Mouse (Mus musculus) MEL (cell line): ENCODE data around the gene Gbp8. TPM values are rescaled to one million over a fixed set of nuclear protein-coding genes. Genes with fewer than 3 reads are reported as not detected.
"Not testable (repeated sequence)": the region's sequence is repeated elsewhere in the genome, so short reads cannot be mapped to it uniquely, and the experiment has no call there.

Source experiments
- DNase-seq: peaks from one replicate; pipeline ENCODE4 v3.0.0; 2011; ENCODE audit warnings: low read depth, low spot score
- H3K27ac ChIP-seq: 2 replicates; pipeline ENCODE4 v1.5.1; 2012; ENCODE audit warnings: low read depth, mild to moderate bottlenecking, control low read depth, low read length, moderate library complexity; ENCODE audit not compliant: control insufficient read depth
- H3K27me3 ChIP-seq, 2 experiments: fragments of 150-350 bp in 1 of 2; sonication (generic) in 1 of 2; 2 replicates each; pipeline ENCODE4 v1.6.1; 2012; ENCODE audit warnings: low read length in 2 of 2, mild to moderate bottlenecking in 2 of 2, improper control_type of control experiment in 1 of 2, moderate library complexity in 1 of 2; ENCODE audit not compliant: insufficient read depth in 2 of 2, control insufficient read depth in 1 of 2
- H3K36me3 ChIP-seq, 2 experiments: 2 replicates each; pipeline ENCODE4 v1.6.1; 2012 to 2014; ENCODE audit warnings: low read length in 2 of 2, improper control_type of control experiment in 1 of 2, inconsistent platforms in 1 of 2, mild to moderate bottlenecking in 1 of 2; ENCODE audit not compliant: insufficient read depth in 2 of 2, control insufficient read depth in 1 of 2
- H3K4me1 ChIP-seq, 2 experiments: fragments of 150-350 bp in 1 of 2; sonication (generic) in 1 of 2; 2 replicates each; pipeline ENCODE4 v1.6.1; 2012; ENCODE audit warnings: low read length in 2 of 2, improper control_type of control experiment in 1 of 2, mild to moderate bottlenecking in 1 of 2; ENCODE audit not compliant: insufficient read depth in 2 of 2, control insufficient read depth in 1 of 2
- H3K4me3 ChIP-seq, 2 experiments: fragments of 150-350 bp in 1 of 2; sonication (generic) in 1 of 2; 2 replicates each; pipeline ENCODE4 v1.5.1; 2012; ENCODE audit warnings: low read depth in 2 of 2, low read length in 2 of 2, mild to moderate bottlenecking in 2 of 2, moderate library complexity in 2 of 2, control low read depth in 1 of 2, improper control_type of control experiment in 1 of 2; ENCODE audit not compliant: control insufficient read depth in 1 of 2, insufficient read depth in 1 of 2
- H3K79me2 ChIP-seq: 2 replicates; pipeline ENCODE4 v1.6.1; 2012; ENCODE audit warnings: mild to moderate bottlenecking, low read length, moderate library complexity; ENCODE audit not compliant: control insufficient read depth, poor library complexity, insufficient read depth
- H3K9ac ChIP-seq: 2 replicates; pipeline ENCODE4 v1.6.1; 2012; ENCODE audit warnings: low read depth, mild to moderate bottlenecking, control low read depth, low read length, moderate library complexity; ENCODE audit not compliant: control insufficient read depth, poor library complexity, severe bottlenecking
- H3K9me3 ChIP-seq: fragments of 150-350 bp; sonication (generic); replicated peaks from 2 replicates; pipeline ENCODE4 v1.6.1; 2012; ENCODE audit warnings: mild to moderate bottlenecking, low read length, improper control_type of control experiment, moderate library complexity; ENCODE audit not compliant: insufficient read depth
- BHLHE40 ChIP-seq: IDR thresholded peaks from 2 replicates; pipeline ENCODE4 v1.6.1; 2012; ENCODE audit warnings: low read depth, mild to moderate bottlenecking, inconsistent platforms, low read length, improper control_type of control experiment, borderline replicate concordance
- CHD1 ChIP-seq: IDR thresholded peaks from 2 replicates; pipeline ENCODE4 v1.6.1; 2012; ENCODE audit warnings: low read depth, mild to moderate bottlenecking, inconsistent platforms, low read length, improper control_type of control experiment
- CHD2 ChIP-seq: IDR thresholded peaks from 2 replicates; pipeline ENCODE4 v1.6.1; 2011; ENCODE audit warnings: low read length, improper control_type of control experiment
- ELF1 ChIP-seq: IDR thresholded peaks from 2 replicates; pipeline ENCODE4 v1.6.1; 2014; ENCODE audit warnings: low read depth, mild to moderate bottlenecking, inconsistent platforms, low read length, improper control_type of control experiment, moderate library complexity
- ETS1 ChIP-seq: IDR thresholded peaks from 2 replicates; pipeline ENCODE4 v1.6.1; 2012; ENCODE audit warnings: low read depth, mild to moderate bottlenecking, inconsistent platforms, low read length, improper control_type of control experiment, moderate library complexity
- MAX ChIP-seq: IDR thresholded peaks from 2 replicates; pipeline ENCODE4 v1.6.1; 2011; ENCODE audit warnings: low read length, improper control_type of control experiment
- MEF2A ChIP-seq: IDR thresholded peaks from 2 replicates; pipeline ENCODE4 v1.6.1; 2014; ENCODE audit warnings: low read depth, mild to moderate bottlenecking, inconsistent platforms, low read length, improper control_type of control experiment; ENCODE audit not compliant: poor library complexity, insufficient replicate concordance, severe bottlenecking; ENCODE audit errors: extremely low read depth
- MXI1 ChIP-seq: IDR thresholded peaks from 2 replicates; pipeline ENCODE4 v1.6.1; 2011; ENCODE audit warnings: mild to moderate bottlenecking, low read depth, low read length, improper control_type of control experiment
- NRF1 ChIP-seq: IDR thresholded peaks from 2 replicates; pipeline ENCODE4 v1.6.1; 2014; ENCODE audit warnings: low read depth, mild to moderate bottlenecking, inconsistent platforms, low read length, improper control_type of control experiment, moderate library complexity; ENCODE audit not compliant: poor library complexity, insufficient read depth, severe bottlenecking
- POLR2A ChIP-seq, 2 experiments: IDR thresholded peaks; 2 replicates each; pipeline ENCODE4 v1.6.1; 2011 to 2012; ENCODE audit warnings: low read length in 2 of 2, mild to moderate bottlenecking in 2 of 2, control low read depth in 1 of 2, improper control_type of control experiment in 1 of 2, low read depth in 1 of 2, moderate library complexity in 1 of 2; ENCODE audit not compliant: control insufficient read depth in 1 of 2, insufficient read depth in 1 of 2, poor library complexity in 1 of 2
- POLR2AphosphoS2 ChIP-seq: IDR thresholded peaks from 2 replicates; pipeline ENCODE4 v1.6.1; 2011; ENCODE audit warnings: low read length, improper control_type of control experiment
- RAD21 ChIP-seq: IDR thresholded peaks from 2 replicates; pipeline ENCODE4 v1.6.1; 2011; ENCODE audit warnings: mild to moderate bottlenecking, low read depth, low read length, improper control_type of control experiment
- RCOR1 ChIP-seq: IDR thresholded peaks from 2 replicates; pipeline ENCODE4 v1.6.1; 2012; ENCODE audit warnings: low read depth, mild to moderate bottlenecking, inconsistent platforms, low read length, improper control_type of control experiment
- TCF12 ChIP-seq: IDR thresholded peaks from 2 replicates; pipeline ENCODE4 v1.6.1; 2014; ENCODE audit warnings: low read depth, mild to moderate bottlenecking, inconsistent platforms, low read length, improper control_type of control experiment, moderate library complexity
- USF2 ChIP-seq, 2 experiments: IDR thresholded peaks; 2 replicates each; pipeline ENCODE4 v1.6.1; 2011 to 2012; ENCODE audit warnings: improper control_type of control experiment in 2 of 2, low read length in 2 of 2, borderline replicate concordance in 1 of 2, inconsistent platforms in 1 of 2, low read depth in 1 of 2, mild to moderate bottlenecking in 1 of 2; ENCODE audit not compliant: insufficient read depth in 1 of 2
- ZKSCAN1 ChIP-seq: IDR thresholded peaks from 2 replicates; pipeline ENCODE4 v1.6.1; 2012; ENCODE audit warnings: low read depth, mild to moderate bottlenecking, inconsistent platforms, low read length, improper control_type of control experiment, moderate library complexity
- ZMIZ1 ChIP-seq: IDR thresholded peaks from 2 replicates; pipeline ENCODE4 v1.6.1; 2012; ENCODE audit warnings: low read depth, mild to moderate bottlenecking, inconsistent platforms, low read length, improper control_type of control experiment, moderate library complexity
- ZNF384 ChIP-seq: IDR thresholded peaks from 2 replicates; pipeline ENCODE4 v1.6.1; 2012; ENCODE audit warnings: low read depth, mild to moderate bottlenecking, inconsistent platforms, low read length, improper control_type of control experiment
- polyA plus RNA-seq, 2 experiments: library from polyadenylated mRNA; stranded (reverse) in 1 of 2; unstranded in 1 of 2; fragments of >175 nt in 1 of 2; fragments of >200 nt in 1 of 2; gene quantifications; 2 replicates each; pipeline versions ENCODE4 v1.2.1 to v1.2.4; 2012; ENCODE audit warnings: low replicate concordance in 2 of 2, low read depth in 1 of 2; ENCODE audit not compliant: insufficient read length in 2 of 2, insufficient read depth in 1 of 2, missing spikeins in 1 of 2
- total RNA-seq: library from RNA; depleted of rRNA; stranded (reverse); fragments of 300-350 nt; gene quantifications from 2 replicates; pipeline ENCODE4 v1.2.3, GENCODE M21; 2012

Gbp8 gene
- total and polyA plus RNA-seq, 3 experiments = not detected

DNA sequence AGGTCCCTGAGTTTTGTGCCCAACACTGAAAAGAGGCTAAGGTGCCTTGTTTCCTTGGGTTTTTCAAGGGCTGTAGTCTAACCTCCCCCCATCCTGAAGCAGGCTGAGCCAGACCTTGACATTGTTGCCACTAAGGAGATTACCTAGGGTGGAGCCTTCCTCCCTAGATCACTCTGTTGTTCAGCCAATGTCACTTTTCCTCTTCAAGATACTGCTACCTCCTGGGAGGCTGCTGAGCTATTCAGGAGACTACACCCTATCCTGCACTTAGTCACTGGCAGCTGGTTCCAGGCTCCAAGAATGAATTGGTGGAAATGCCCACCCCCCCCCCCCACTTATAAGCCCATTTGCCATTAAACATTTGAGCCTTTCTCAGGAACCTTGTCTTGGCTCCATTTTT, 7.1 kb upstream of the Gbp8 start:
- no peak for DNase-seq
- no peak overlapping the region for H3K9ac ChIP-seq
- no peak overlapping the region for H3K4me3 ChIP-seq
- no peaks in the 10 kb centered on the region for H3K36me3 ChIP-seq
- H3K9me3 ChIP-seq = no peaks in the 10 kb centered on the region
- H3K79me2 ChIP-seq = no peaks in the 10 kb centered on the region
- no peaks in the 10 kb centered on the region for H3K27me3 ChIP-seq
- H3K4me1 ChIP-seq = no peaks in the 10 kb centered on the region
- TF ChIP-seq ELF1 = no peak
- TF ChIP-seq ZMIZ1 = no peak
- no peak for TF ChIP-seq MXI1
- no peak for TF ChIP-seq POLR2AphosphoS2
- TF ChIP-seq NRF1 = no peak
- TF ChIP-seq USF2 (IDR thresholded peaks at IDR 0.05; ENCODE audit: borderline replicate concordance in 1 of 2, insufficient read depth in 1 of 2, low read depth in 1 of 2, low read length in 2 of 2) = no peak
- TF ChIP-seq BHLHE40 = no peak
- no peak for TF ChIP-seq ZNF384
- no peak for TF ChIP-seq ETS1
- TF ChIP-seq RAD21 = no peak
- TF ChIP-seq CHD2 = no peak
- TF ChIP-seq CHD1 = no peak
- no peak for TF ChIP-seq ZKSCAN1
- TF ChIP-seq TCF12 = no peak
- TF ChIP-seq MAX = no peak
- no peak for TF ChIP-seq POLR2A (IDR thresholded peaks at IDR 0.05; ENCODE audit: control insufficient read depth in 1 of 2, insufficient read depth in 1 of 2, low read depth in 1 of 2, low read length in 2 of 2, poor library complexity in 1 of 2)
- no peak for TF ChIP-seq MEF2A
- no peak for TF ChIP-seq RCOR1
- no peak overlapping the region for H3K27ac ChIP-seq

GRCm38 (mm10) chr5:105145731-105146130, 6.4 kb upstream of the Gbp8 start:
- not testable (repeated sequence) for H3K9ac ChIP-seq, H3K27me3 ChIP-seq, H3K9me3 ChIP-seq, H3K36me3 ChIP-seq, H3K79me2 ChIP-seq, H3K27ac ChIP-seq, DNase-seq, H3K4me3 ChIP-seq, H3K4me1 ChIP-seq

DNA sequence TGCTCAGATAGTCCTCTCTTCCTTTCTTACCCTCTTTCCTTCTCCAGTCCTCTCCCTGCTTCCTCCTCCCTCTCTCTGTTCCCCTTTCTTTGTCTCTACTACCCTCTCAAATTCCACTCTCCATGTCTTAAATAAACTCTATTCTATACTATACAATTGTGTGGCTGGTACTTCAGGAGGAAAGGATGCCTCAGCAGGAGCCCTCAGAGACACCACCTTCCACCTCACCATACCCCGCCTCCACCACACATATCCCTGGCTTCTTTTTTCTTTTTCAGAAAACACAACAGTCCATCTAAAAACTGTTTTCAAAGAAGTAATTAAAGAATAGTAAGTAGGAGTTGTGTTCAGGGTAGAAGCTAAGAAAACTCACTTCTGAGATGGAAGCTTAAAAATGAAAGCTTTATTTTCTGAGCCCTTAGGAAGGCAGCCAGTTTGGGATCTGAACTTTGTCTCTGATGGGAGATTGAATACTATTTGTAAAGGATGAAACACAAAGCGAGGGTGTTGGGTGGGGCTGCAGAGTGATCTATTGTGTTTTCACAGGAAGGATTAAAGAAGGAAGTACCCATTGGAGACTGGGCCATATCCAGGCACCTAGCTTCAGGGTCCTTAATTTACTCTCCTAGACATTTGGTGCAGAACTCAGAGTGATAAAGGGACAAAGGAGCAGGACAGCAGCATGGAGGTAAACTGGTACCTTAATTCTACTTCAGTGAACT, 910 bp upstream of the Gbp8 start:
- not testable (repeated sequence) for H3K27ac ChIP-seq, H3K27me3 ChIP-seq, H3K36me3 ChIP-seq, H3K4me1 ChIP-seq, H3K9me3 ChIP-seq, H3K79me2 ChIP-seq, DNase-seq, H3K4me3 ChIP-seq, H3K9ac ChIP-seq
